Mouse (Mus musculus): ENCODE measurements around the gene C6.

C6 gene

GRCm38 (mm10) chr15:4726830-4727310 lies at the start of gene C6:
TSS of gene C6 (plus strand) at chr15:4727175.
- no peak for DNase-seq (ENCODE audit: low spot score in 2 of 2)

- DNase-seq (ENCODE audit: low spot score in 2 of 2) = no peak
Observed at GRCm38 (mm10) chr15:4697604-4698003, 29.4 kb upstream of the C6 start.

- no peak for DNase-seq (ENCODE audit: low spot score in 2 of 2)
Observed at GRCm38 (mm10) chr15:4734150-4734549, 7.2 kb downstream of the C6 start.

GRCm38 (mm10) chr15:4734996-4735609 lies 8.1 kb downstream of the C6 start:
- DNase-seq (ENCODE audit: low spot score in 2 of 2) = no peak

GRCm38 (mm10) chr15:4747656-4748055 lies 20.7 kb downstream of the C6 start:
- DNase-seq (ENCODE audit: low spot score in 2 of 2) = peak in 1 of 2 experiments; percentile 41

- DNase-seq (ENCODE audit: low spot score in 2 of 2) = no peak
Observed at GRCm38 (mm10) chr15:4790378-4790777, 63.4 kb downstream of the C6 start.

- DNase-seq (ENCODE audit: low spot score in 2 of 2) = peak; percentile 41 to 68
Observed at GRCm38 (mm10) chr15:4796861-4797260, 69.9 kb downstream of the C6 start.

- no peak for DNase-seq (ENCODE audit: low spot score in 2 of 2)
Observed at GRCm38 (mm10) chr15:4804256-4804655, 77.3 kb downstream of the C6 start.

GRCm38 (mm10) chr15:4808131-4808530 lies 81.2 kb downstream of the C6 start:
- DNase-seq (ENCODE audit: low spot score in 2 of 2) = no peak

GRCm38 (mm10) chr15:4814976-4815375 lies 88.0 kb downstream of the C6 start:
- DNase-seq (ENCODE audit: low spot score in 2 of 2) = no peak

- DNase-seq (ENCODE audit: low spot score in 2 of 2) = no peak
Observed at GRCm38 (mm10) chr15:4815711-4816110, 88.7 kb downstream of the C6 start.

- DNase-seq (ENCODE audit: low spot score in 2 of 2) = peak; percentile 67 to 78
Observed at GRCm38 (mm10) chr15:4816752-4817493, 89.9 kb downstream of the C6 start.

GRCm38 (mm10) chr15:4818437-4818836 lies 91.5 kb downstream of the C6 start:
- no peak for DNase-seq (ENCODE audit: low spot score in 2 of 2)

GRCm38 (mm10) chr15:4821161-4821560 lies 94.2 kb downstream of the C6 start:
- DNase-seq (ENCODE audit: low spot score in 2 of 2) = peak in 1 of 2 experiments; percentile 20

- DNase-seq (ENCODE audit: low spot score in 2 of 2) = no peak
Observed at GRCm38 (mm10) chr15:4821824-4822223, 94.8 kb downstream of the C6 start.

- DNase-seq (ENCODE audit: low spot score in 2 of 2) = no peak
Observed at GRCm38 (mm10) chr15:4827736-4828135, 100.8 kb downstream of the C6 start.

GRCm38 (mm10) chr15:4836354-4836753 lies 109.4 kb downstream of the C6 start:
- no peak for DNase-seq (ENCODE audit: low spot score in 2 of 2)

GRCm38 (mm10) chr15:4850015-4850414 lies 123.0 kb downstream of the C6 start:
- DNase-seq (ENCODE audit: low spot score in 2 of 2) = no peak
